Mouse (Mus musculus): Measurements from ENCODE around the gene Gda. TPM values are rescaled to one million over a fixed set of nuclear protein-coding genes. Genes with fewer than 3 reads are reported as not detected.

The Gda gene
- 49.6 and 50.6 TPM in 2 replicates for total RNA-seq (2014; rRNA removed)
- 3.3 and 9.7 TPM in 2 replicates for polyA plus RNA-seq (2015; fragmentation: Nextera tagmentation; extraction: Ambion mirVana)

GRCm38 (mm10) chr19:21473345-21473744 lies at the start of gene Gda:
Gda (minus strand) TSS chr19:21473445.
- no peak within 1 kb of the TSS for H3K27ac ChIP-seq (ENCODE audit: low read depth, low read length)
- 0 out of 2 replicates have a peak, but pooled peaks cover 7% of the 10 kb centered on the region for H3K9me3 ChIP-seq (ENCODE audit: low read length)
- H3K9ac ChIP-seq: peak within 1 kb of the TSS; percentile 57
- H3K27me3 ChIP-seq (ENCODE audit: insufficient read depth, low read length): no peaks in the 10 kb centered on the region
- ATAC-seq (no peak), DNase-seq (no peak)
- H3K4me1 ChIP-seq (ENCODE audit: insufficient read depth): peaks cover 2% of the 10 kb centered on the region; the same call in 1 of the 2 replicates
- peak within 1 kb of the TSS; percentile 79 for H3K4me2 ChIP-seq (ENCODE audit: low read depth)
- peak within 1 kb of the TSS; percentile 58 for H3K4me3 ChIP-seq (ENCODE audit: low read depth, low read length)
- WGBS: 74% methylated on average over 2 of the region's 2 CpGs
- no peaks in the 10 kb centered on the region for H3K36me3 ChIP-seq (ENCODE audit: insufficient read depth)
- TF ChIP-seq CTCF (IDR thresholded peaks at IDR 0.05; ENCODE audit: low read depth): no peak

- Histone ChIP-seq H3K9ac (no peak overlapping the region), H3K4me2 (ENCODE audit: low read depth) (no peak overlapping the region), H3K9me3 (ENCODE audit: low read length) (no peaks in the 10 kb centered on the region), H3K27ac (ENCODE audit: low read depth, low read length) (no peak overlapping the region), H3K27me3 (ENCODE audit: insufficient read depth, low read length) (no peaks in the 10 kb centered on the region), H3K36me3 (ENCODE audit: insufficient read depth) (no peaks in the 10 kb centered on the region), H3K4me1 (ENCODE audit: insufficient read depth) (no peaks in the 10 kb centered on the region), H3K4me3 (ENCODE audit: low read depth, low read length) (no peak overlapping the region)
- DNase-seq: no peak
- no peak for TF ChIP-seq CTCF (IDR thresholded peaks at IDR 0.05; ENCODE audit: low read depth)
- ATAC-seq: no peak
- 82% methylated on average over 2 of the region's 2 CpGs for WGBS
Observed at GRCm38 (mm10) chr19:21520280-21520679, 47.0 kb upstream of the Gda start.

GRCm38 (mm10) chr19:21510116-21510515 lies 36.9 kb upstream of the Gda start:
- Histone ChIP-seq H3K4me2 (ENCODE audit: low read depth) (no peak overlapping the region), H3K4me1 (ENCODE audit: insufficient read depth) (no peaks in the 10 kb centered on the region), H3K9ac (no peak overlapping the region), H3K36me3 (ENCODE audit: insufficient read depth) (no peaks in the 10 kb centered on the region), H3K9me3 (ENCODE audit: low read length) (no peaks in the 10 kb centered on the region), H3K4me3 (ENCODE audit: low read depth, low read length) (no peak overlapping the region), H3K27ac (ENCODE audit: low read depth, low read length) (no peak overlapping the region), H3K27me3 (ENCODE audit: insufficient read depth, low read length) (no peaks in the 10 kb centered on the region)
- DNase-seq: no peak
- TF ChIP-seq CTCF (IDR thresholded peaks at IDR 0.05; ENCODE audit: low read depth): peak; percentile 61
- 62% methylated on average over 3 of the region's 3 CpGs for WGBS
- no peak for ATAC-seq

- no peak for TF ChIP-seq CTCF (IDR thresholded peaks at IDR 0.05; ENCODE audit: low read depth)
- Histone ChIP-seq H3K4me3 (ENCODE audit: low read depth, low read length) (no peak overlapping the region), H3K9ac (no peak overlapping the region), H3K4me2 (ENCODE audit: low read depth) (no peak overlapping the region), H3K27ac (ENCODE audit: low read depth, low read length) (no peak overlapping the region), H3K27me3 (ENCODE audit: insufficient read depth, low read length) (no peaks in the 10 kb centered on the region), H3K4me1 (ENCODE audit: insufficient read depth) (no peaks in the 10 kb centered on the region), H3K36me3 (ENCODE audit: insufficient read depth) (no peaks in the 10 kb centered on the region), H3K9me3 (ENCODE audit: low read length) (no peaks in the 10 kb centered on the region)
- ATAC-seq (no peak), DNase-seq (no peak)
- 78% methylated on average over 7 of the region's 7 CpGs for WGBS
Observed at GRCm38 (mm10) chr19:21507561-21508232, 34.5 kb upstream of the Gda start.

GRCm38 (mm10) chr19:21507133-21507532 lies 33.9 kb upstream of the Gda start:
- DNase-seq (no peak), ATAC-seq (no peak)
- H3K36me3 ChIP-seq (ENCODE audit: insufficient read depth): no peaks in the 10 kb centered on the region
- H3K4me3 ChIP-seq (ENCODE audit: low read depth, low read length): no peak overlapping the region
- 94% methylated on average over 2 of the region's 2 CpGs for WGBS
- H3K27me3 ChIP-seq (ENCODE audit: insufficient read depth, low read length): no peaks in the 10 kb centered on the region
- no peaks in the 10 kb centered on the region for H3K9me3 ChIP-seq (ENCODE audit: low read length)
- no peak overlapping the region for H3K9ac ChIP-seq
- no peaks in the 10 kb centered on the region for H3K4me1 ChIP-seq (ENCODE audit: insufficient read depth)
- no peak overlapping the region for H3K27ac ChIP-seq (ENCODE audit: low read depth, low read length)
- TF ChIP-seq CTCF (IDR thresholded peaks at IDR 0.05; ENCODE audit: low read depth): no peak
- H3K4me2 ChIP-seq (ENCODE audit: low read depth): no peak overlapping the region

DNA sequence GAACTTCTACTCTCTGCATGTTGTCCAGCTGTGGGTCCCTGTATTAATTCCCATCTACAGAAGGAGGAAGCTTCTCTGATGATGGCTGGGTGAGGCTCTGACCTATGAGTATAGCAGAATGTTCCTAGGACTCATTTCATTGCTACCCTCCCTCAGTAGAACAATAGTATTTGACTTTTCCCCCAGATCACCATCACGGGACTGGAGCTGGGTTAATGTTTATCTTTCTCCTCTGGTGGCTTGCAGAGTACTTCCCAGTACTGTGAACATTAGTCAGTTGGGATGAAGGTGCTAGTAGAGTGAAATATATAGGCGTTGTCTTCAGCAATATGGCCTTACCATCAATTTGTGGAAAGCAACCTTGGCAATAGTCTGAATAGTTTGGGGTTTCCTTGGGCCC lies 31.5 kb upstream of the Gda start:
- TF ChIP-seq CTCF (IDR thresholded peaks at IDR 0.05; ENCODE audit: low read depth): no peak
- H3K36me3 ChIP-seq (ENCODE audit: insufficient read depth): no peaks in the 10 kb centered on the region
- H3K4me1 ChIP-seq (ENCODE audit: insufficient read depth): no peaks in the 10 kb centered on the region
- DNase-seq (no peak), ATAC-seq (no peak)
- H3K9me3 ChIP-seq (ENCODE audit: low read length): no peaks in the 10 kb centered on the region
- no peak overlapping the region for H3K27ac ChIP-seq (ENCODE audit: low read depth, low read length)
- H3K4me2 ChIP-seq (ENCODE audit: low read depth): no peak overlapping the region
- no peak overlapping the region for H3K4me3 ChIP-seq (ENCODE audit: low read depth, low read length)
- no peak overlapping the region for H3K9ac ChIP-seq
- H3K27me3 ChIP-seq (ENCODE audit: insufficient read depth, low read length): no peaks in the 10 kb centered on the region
- 81% methylated on average over 2 of the region's 2 CpGs for WGBS

- H3K27ac ChIP-seq (ENCODE audit: low read depth, low read length): no peak overlapping the region
- no peak overlapping the region for H3K4me3 ChIP-seq (ENCODE audit: low read depth, low read length)
- WGBS: 98% methylated on average over 2 of the region's 2 CpGs
- no peak overlapping the region for H3K4me2 ChIP-seq (ENCODE audit: low read depth)
- no peak for TF ChIP-seq CTCF (IDR thresholded peaks at IDR 0.05; ENCODE audit: low read depth)
- H3K36me3 ChIP-seq (ENCODE audit: insufficient read depth): no peaks in the 10 kb centered on the region
- ATAC-seq (no peak), DNase-seq (no peak)
- no peaks in the 10 kb centered on the region for H3K9me3 ChIP-seq (ENCODE audit: low read length)
- H3K27me3 ChIP-seq (ENCODE audit: insufficient read depth, low read length): no peaks in the 10 kb centered on the region
- H3K4me1 ChIP-seq (ENCODE audit: insufficient read depth): no peaks in the 10 kb centered on the region
- no peak overlapping the region for H3K9ac ChIP-seq
Observed at GRCm38 (mm10) chr19:21499394-21499983, 26.2 kb upstream of the Gda start.

All from forebrain, postnatal 0 days (tissue).